ENCODE assay signal across 28 mouse cellular contexts in genomic region chr5:144594796-144595195, GRCm38 (mm10). TPM values are rescaled to one million over a fixed set of nuclear protein-coding genes. Genes with fewer than 3 reads are reported as not detected.
DNase-seq lines count a peak whose midpoint lies in the region; ATAC-seq and TF ChIP-seq lines count a peak whose summit lies in the region.
"Had no signal": no experiment of that assay in that cellular context is flagged by ENCODE, and none has a peak within 500 bp of the region (broad histone marks: within the 10 kb centered on the region; RNA-seq: fewer than 3 reads in every experiment).

No protein-coding gene starts in this region.

- intact Hi-C loops in left cerebral cortex, postnatal 4 days (cut with DNase I): no loop called here
- intact Hi-C loops in left cerebral cortex, adult 2 months (cut with DNase I): no loop called here

- peak; percentile 62 for DNase-seq in left cerebral cortex, adult 11 months (ENCODE audit: low spot score)
- no peak for DNase-seq in left cerebral cortex, postnatal 4 days
- peak; percentile 61 to 72 for DNase-seq in frontal cortex, adult 2 months (ENCODE audit: extremely low spot score in 1 of 2, low spot score in 1 of 2)
- DNase-seq in left cerebral cortex, adult 2 months (ENCODE audit: extremely low spot score in 1 of 2, low spot score in 2 of 2): peak; percentile 41 to 67
- peak; percentile 41 to 59 for DNase-seq in right cerebral cortex, postnatal 36 days (ENCODE audit: low spot score in 2 of 2)
- no peak for DNase-seq in lung, postnatal 36 days
- DNase-seq in midbrain, postnatal 0 days (ENCODE audit: low spot score): no peak
- DNase-seq: adrenal gland, postnatal 14 days; cerebellum, adult 11 months; cerebellum, postnatal 25 days; forebrain, postnatal 0 days; gastrocnemius, postnatal 10 days; heart, adult 11 months; heart, postnatal 4 days; kidney, postnatal 36 days; liver, embryonic 13.5 days; lung, embryonic 14.5 days; thymus, postnatal 25 days had no signal

- H3K27me3 ChIP-seq in midbrain, postnatal 0 days (ENCODE audit: insufficient read depth, low read length): no peaks in the 10 kb centered on the region
- H3K27me3 ChIP-seq: embryonic facial prominence, embryonic 15.5 days; heart, embryonic 13.5 days; hindbrain, embryonic 15.5 days; intestine, embryonic 15.5 days; limb, embryonic 12.5 days; liver, embryonic 13.5 days; midbrain, embryonic 12.5 days; neural tube, embryonic 13.5 days had no signal

- H3K9me3 ChIP-seq in midbrain, postnatal 0 days (ENCODE audit: low read length): no peaks in the 10 kb centered on the region
- H3K9me3 ChIP-seq: embryonic facial prominence, embryonic 15.5 days; hindbrain, embryonic 15.5 days; intestine, embryonic 15.5 days; limb, embryonic 12.5 days; midbrain, embryonic 12.5 days had no signal

- no peak for TF ChIP-seq CTCF in left cerebral cortex, adult 2 months (IDR thresholded peaks at IDR 0.05)
- TF ChIP-seq CTCF in midbrain, postnatal 0 days (IDR thresholded peaks at IDR 0.05): no peak

- no peak overlapping the region for H3K27ac ChIP-seq in left cerebral cortex, adult 2 months
- no peak overlapping the region for H3K27ac ChIP-seq in midbrain, postnatal 0 days (ENCODE audit: low read depth, low read length)
- H3K27ac ChIP-seq: embryonic facial prominence, embryonic 15.5 days; heart, embryonic 13.5 days; hindbrain, embryonic 15.5 days; intestine, embryonic 15.5 days; limb, embryonic 12.5 days; liver, embryonic 13.5 days; macrophage; midbrain, embryonic 12.5 days; neural tube, embryonic 13.5 days had no signal

- 85% methylated on average over 9 of the region's 9 CpGs for WGBS in midbrain, postnatal 0 days

- no peak overlapping the region for H3K4me3 ChIP-seq in left cerebral cortex, adult 2 months
- H3K4me3 ChIP-seq in midbrain, postnatal 0 days (ENCODE audit: low read depth, low read length): no peak overlapping the region
- H3K4me3 ChIP-seq: embryonic facial prominence, embryonic 15.5 days; heart, embryonic 13.5 days; hindbrain, embryonic 15.5 days; intestine, embryonic 15.5 days; limb, embryonic 12.5 days; liver, embryonic 13.5 days; midbrain, embryonic 12.5 days; neural tube, embryonic 13.5 days had no signal

- H3K36me3 ChIP-seq in midbrain, postnatal 0 days (ENCODE audit: insufficient read depth, low read length): no peaks in the 10 kb centered on the region
- H3K36me3 ChIP-seq: embryonic facial prominence, embryonic 15.5 days; G1E; heart, embryonic 13.5 days; hindbrain, embryonic 15.5 days; intestine, embryonic 15.5 days; limb, embryonic 12.5 days; liver, embryonic 13.5 days; midbrain, embryonic 12.5 days; neural tube, embryonic 13.5 days had no signal

- no peak overlapping the region for H3K4me2 ChIP-seq in midbrain, postnatal 0 days (ENCODE audit: low read depth, low read length, poor library complexity, severe bottlenecking)
- H3K4me2 ChIP-seq: embryonic facial prominence, embryonic 15.5 days; heart, embryonic 13.5 days; hindbrain, embryonic 15.5 days; intestine, embryonic 15.5 days; limb, embryonic 12.5 days; liver, embryonic 13.5 days; lung, embryonic 14.5 days; midbrain, embryonic 12.5 days; neural tube, embryonic 13.5 days had no signal

- ATAC-seq in midbrain, postnatal 0 days (ENCODE audit: low FRiP score): no peak
- ATAC-seq: activated CD4-positive, CD25-positive, alpha-beta regulatory T cell, adult 4 months; forebrain, postnatal 0 days; intestine, embryonic 15.5 days had no signal

- 0 out of 2 replicates have a peak, but pooled peaks cover 4% of the 10 kb centered on the region for H3K4me1 ChIP-seq in midbrain, postnatal 0 days (ENCODE audit: insufficient read depth, low read length)
- H3K4me1 ChIP-seq: embryonic facial prominence, embryonic 15.5 days; heart, embryonic 13.5 days; intestine, embryonic 15.5 days; limb, embryonic 12.5 days; liver, embryonic 13.5 days; neural tube, embryonic 13.5 days had no signal

- no peak overlapping the region for H3K9ac ChIP-seq in midbrain, postnatal 0 days (replicated peaks; ENCODE audit: low read length, poor library complexity, severe bottlenecking)
- H3K9ac ChIP-seq: embryonic facial prominence, embryonic 15.5 days; forebrain, postnatal 0 days; heart, embryonic 13.5 days; hindbrain, embryonic 15.5 days; intestine, embryonic 15.5 days; limb, embryonic 12.5 days; liver, embryonic 13.5 days; lung, embryonic 14.5 days; midbrain, embryonic 12.5 days; neural tube, embryonic 13.5 days had no signal

RNA-seq across cellular contexts. Expression of gene Nptx2, which starts 49.1 kb away (rescaled TPM):
- 10 to 100 TPM; 11.8 to 15.9 TPM for total RNA-seq in left cerebral cortex, postnatal 4 days (2021)
- polyA plus RNA-seq in frontal cortex, adult 2 months (2012; rRNA removed): 44.1 and 57.9 TPM in 2 replicates
- total RNA-seq in left cerebral cortex, adult 2 months (2021): 100 to 1,000 TPM; 125 to 133 TPM
- 45.0 and 45.8 TPM in 2 replicates for total RNA-seq in midbrain, postnatal 0 days (2014; rRNA removed)
- 14.0 and 14.2 TPM in 2 replicates for polyA plus RNA-seq in midbrain, postnatal 0 days (2015; fragmentation: Nextera tagmentation; extraction: Ambion mirVana)
- total RNA-seq: G1E had no signal
- polyA plus RNA-seq: activated CD4-positive, CD25-positive, alpha-beta regulatory T cell, adult 4 months; G1E had no signal

Comparison
In these comparisons a context has a peak if more than half of its experiments do, and no peak if none do; other contexts are left out.
1. DNase-seq: peak in left cerebral cortex, adult 11 months (single experiment), frontal cortex, adult 2 months (2 of 2), left cerebral cortex, adult 2 months (2 of 2) and right cerebral cortex, postnatal 36 days (2 of 2); none in left cerebral cortex, postnatal 4 days (single experiment), lung, postnatal 36 days (single experiment) and midbrain, postnatal 0 days (single experiment).